Mouse (Mus musculus): ENCODE data around the gene Tmem132b.

The Tmem132b gene

GRCm38 (mm10) chr5:125509541-125509940 lies 22.0 kb upstream of the Tmem132b start:
- DNase-seq (ENCODE audit: low read depth in 2 of 2, low spot score in 2 of 2): peak; percentile 56 to 70

GRCm38 (mm10) chr5:125515006-125515405 lies 16.6 kb upstream of the Tmem132b start:
- DNase-seq (ENCODE audit: low read depth in 2 of 2, low spot score in 2 of 2): no peak

GRCm38 (mm10) chr5:125518640-125519039 lies 12.9 kb upstream of the Tmem132b start:
- DNase-seq (ENCODE audit: low read depth in 2 of 2, low spot score in 2 of 2): no peak

- peak in 1 of 2 experiments; percentile 14 for DNase-seq (ENCODE audit: low read depth in 2 of 2, low spot score in 2 of 2)
Measured at GRCm38 (mm10) chr5:125520930-125521590, 10.5 kb upstream of the Tmem132b start.

- no peak for DNase-seq (ENCODE audit: low read depth in 2 of 2, low spot score in 2 of 2)
Measured at GRCm38 (mm10) chr5:125523361-125523760, 8.2 kb upstream of the Tmem132b start.

- DNase-seq (ENCODE audit: low read depth in 2 of 2, low spot score in 2 of 2): no peak
Measured at GRCm38 (mm10) chr5:125525516-125525915, 6.1 kb upstream of the Tmem132b start.

GRCm38 (mm10) chr5:125526464-125526863 lies 5.1 kb upstream of the Tmem132b start:
- peak; percentile 20 to 37 for DNase-seq (ENCODE audit: low read depth in 2 of 2, low spot score in 2 of 2)

- DNase-seq (ENCODE audit: low read depth in 2 of 2, low spot score in 2 of 2): peak; percentile 37 to 51
Measured at GRCm38 (mm10) chr5:125529109-125529508, 2.5 kb upstream of the Tmem132b start.

- DNase-seq (ENCODE audit: low read depth in 2 of 2, low spot score in 2 of 2): no peak
Measured at GRCm38 (mm10) chr5:125532191-125532544, 594 bp downstream of the Tmem132b start.

GRCm38 (mm10) chr5:125532545-125533224 lies 1.1 kb downstream of the Tmem132b start:
- no peak for DNase-seq (ENCODE audit: low read depth in 2 of 2, low spot score in 2 of 2)

GRCm38 (mm10) chr5:125533225-125533900 lies 1.8 kb downstream of the Tmem132b start:
- DNase-seq (ENCODE audit: low read depth in 2 of 2, low spot score in 2 of 2): no peak

GRCm38 (mm10) chr5:125534168-125534610 lies 2.6 kb downstream of the Tmem132b start:
- DNase-seq (ENCODE audit: low read depth in 2 of 2, low spot score in 2 of 2): no peak

GRCm38 (mm10) chr5:125534611-125535324 lies 3.2 kb downstream of the Tmem132b start:
- no peak for DNase-seq (ENCODE audit: low read depth in 2 of 2, low spot score in 2 of 2)

- no peak for DNase-seq (ENCODE audit: low read depth in 2 of 2, low spot score in 2 of 2)
Measured at GRCm38 (mm10) chr5:125545090-125545489, 13.5 kb downstream of the Tmem132b start.

GRCm38 (mm10) chr5:125546293-125546692 lies 14.7 kb downstream of the Tmem132b start:
- no peak for DNase-seq (ENCODE audit: low read depth in 2 of 2, low spot score in 2 of 2)

GRCm38 (mm10) chr5:125549750-125550489 lies 18.3 kb downstream of the Tmem132b start:
- DNase-seq (ENCODE audit: low read depth in 2 of 2, low spot score in 2 of 2): no peak

GRCm38 (mm10) chr5:125555732-125556131 lies 24.2 kb downstream of the Tmem132b start:
- no peak for DNase-seq (ENCODE audit: low read depth in 2 of 2, low spot score in 2 of 2)

GRCm38 (mm10) chr5:125563492-125563891 lies 31.9 kb downstream of the Tmem132b start:
- no peak for DNase-seq (ENCODE audit: low read depth in 2 of 2, low spot score in 2 of 2)

- DNase-seq (ENCODE audit: low read depth in 2 of 2, low spot score in 2 of 2): no peak
Measured at GRCm38 (mm10) chr5:125565725-125566124, 34.2 kb downstream of the Tmem132b start.

GRCm38 (mm10) chr5:125568457-125568856 lies 36.9 kb downstream of the Tmem132b start:
- DNase-seq (ENCODE audit: low read depth in 2 of 2, low spot score in 2 of 2): no peak

- no peak for DNase-seq (ENCODE audit: low read depth in 2 of 2, low spot score in 2 of 2)
Measured at GRCm38 (mm10) chr5:125572011-125572410, 40.4 kb downstream of the Tmem132b start.
